Mouse (Mus musculus) midbrain, embryonic 13.5 days (tissue): ENCODE data around the gene Pcgf1. TPM values are rescaled to one million over a fixed set of nuclear protein-coding genes. Genes with fewer than 3 reads are reported as not detected.
A peak's percentile ranks its signal among the peaks of the same experiment; 100 is the strongest.

ENCODE experiments used
- ATAC-seq: fragments of 200-750 bp; cut with Nextera tagmentation; 2 replicates; pipeline ENCODE4 v1.8.0; 2017; ENCODE audit warnings: mild to moderate bottlenecking, moderate TSS enrichment, moderate library complexity
- H3K27ac ChIP-seq: fragments of 300-500 bp; sonication (generic); 2 replicates; pipeline ENCODE4 v1.5.1; 2015; ENCODE audit warnings: inconsistent platforms, mild to moderate bottlenecking, moderate library complexity
- H3K27me3 ChIP-seq: fragments of 300-500 bp; sonication (generic); 2 replicates; pipeline ENCODE4 v1.6.1; 2015; ENCODE audit warnings: mild to moderate bottlenecking, inconsistent platforms
- H3K36me3 ChIP-seq: fragments of 300-500 bp; sonication (generic); 2 replicates; pipeline ENCODE4 v1.6.1; 2015; ENCODE audit warnings: mild to moderate bottlenecking, inconsistent platforms
- H3K4me1 ChIP-seq: fragments of 300-500 bp; sonication (generic); replicated peaks from 2 replicates; pipeline ENCODE4 v1.6.1; 2015; ENCODE audit warnings: inconsistent platforms
- H3K4me2 ChIP-seq: fragments of 300-500 bp; sonication (generic); replicated peaks from 2 replicates; pipeline ENCODE4 v1.6.1; 2015; ENCODE audit warnings: moderate library complexity, mild to moderate bottlenecking, inconsistent platforms
- H3K4me3 ChIP-seq: fragments of 300-500 bp; sonication (generic); replicated peaks from 2 replicates; pipeline ENCODE4 v1.5.1; 2015; ENCODE audit warnings: mild to moderate bottlenecking, inconsistent platforms
- H3K9ac ChIP-seq: fragments of 300-500 bp; sonication (generic); replicated peaks from 2 replicates; pipeline ENCODE4 v1.6.1; 2015; ENCODE audit warnings: mild to moderate bottlenecking, inconsistent platforms
- H3K9me3 ChIP-seq: fragments of 300-500 bp; sonication (generic); 2 replicates; pipeline ENCODE4 v1.6.1; 2016; ENCODE audit warnings: mild to moderate bottlenecking, inconsistent platforms
- whole genome bisulfite sequencing: fragments of 180-500 bp; shearing (Covaris S2); methylation state at CpG from one replicate; pipeline ENCODE4 v1.1.7; 2015; 5-methylcytosine and 5-hydroxymethylcytosine counted together
- polyA plus RNA-seq: library from polyadenylated mRNA; unstranded; fragments of >200 nt; fragmentation: Nextera tagmentation; extraction: Ambion mirVana; gene quantifications from 2 replicates; pipeline ENCODE4 v1.2.1, GENCODE M21; 2015

Pcgf1 gene
- polyA plus RNA-seq, 1 experiment from 2014 or later, result 53.4 TPM

- Histone ChIP-seq H3K4me1 (peaks cover 11% of the 10 kb centered on the region), H3K9me3 (no peaks in the 10 kb centered on the region), H3K9ac (no peak overlapping the region), H3K4me2 (peak overlapping the region; percentile 27), H3K27me3 (peaks cover 94% of the 10 kb centered on the region), H3K4me3 (peak overlapping the region; percentile 16), H3K36me3 (peaks cover under 1% of the 10 kb centered on the region; the same call in 1 of the 2 replicates), H3K27ac (no peak overlapping the region)
- under 1% methylated on average over 47 of the region's 47 CpGs for WGBS
- ATAC-seq, result no peak
Measured at GRCm38 (mm10) chr6:83087205-83087925, 9.7 kb downstream of the Pcgf1 start.

GRCm38 (mm10) chr6:83087926-83088260 lies 10.2 kb downstream of the Pcgf1 start:
- H3K4me3 ChIP-seq, result peak overlapping the region; percentile 16; the same call in 1 of the 2 replicates
- H3K4me2 ChIP-seq, result peak overlapping the region; percentile 27
- peaks cover 94% of the 10 kb centered on the region for H3K27me3 ChIP-seq
- no peaks in the 10 kb centered on the region for H3K36me3 ChIP-seq
- no peaks in the 10 kb centered on the region for H3K9me3 ChIP-seq
- H3K27ac ChIP-seq, result no peak overlapping the region
- WGBS, result 3% methylated on average over 9 of the region's 9 CpGs
- no peak for ATAC-seq
- H3K4me1 ChIP-seq, result peaks cover 11% of the 10 kb centered on the region
- H3K9ac ChIP-seq, result no peak overlapping the region

GRCm38 (mm10) chr6:83092416-83093127 lies 14.9 kb downstream of the Pcgf1 start:
- Histone ChIP-seq H3K4me1 (peaks cover 3% of the 10 kb centered on the region), H3K9me3 (no peaks in the 10 kb centered on the region), H3K4me2 (no peak overlapping the region), H3K36me3 (no peaks in the 10 kb centered on the region), H3K27me3 (peaks cover 50% of the 10 kb centered on the region), H3K27ac (no peak overlapping the region), H3K9ac (no peak overlapping the region), H3K4me3 (no peak overlapping the region)
- 54% methylated on average over 6 of the region's 6 CpGs for WGBS
- ATAC-seq, result no peak

- H3K9ac ChIP-seq, result no peak overlapping the region
- 48% methylated on average over 6 of the region's 6 CpGs for WGBS
- peaks cover 2% of the 10 kb centered on the region; the same call in 1 of the 2 replicates for H3K4me1 ChIP-seq
- H3K27ac ChIP-seq, result no peak overlapping the region
- no peaks in the 10 kb centered on the region for H3K36me3 ChIP-seq
- H3K4me2 ChIP-seq, result no peak overlapping the region
- H3K9me3 ChIP-seq, result no peaks in the 10 kb centered on the region
- peaks cover 29% of the 10 kb centered on the region for H3K27me3 ChIP-seq
- H3K4me3 ChIP-seq, result no peak overlapping the region
- no peak for ATAC-seq
Measured at GRCm38 (mm10) chr6:83095968-83096367, 18.3 kb downstream of the Pcgf1 start.

GRCm38 (mm10) chr6:83098411-83098810 lies 20.7 kb downstream of the Pcgf1 start:
- Histone ChIP-seq H3K9ac (no peak overlapping the region), H3K27ac (no peak overlapping the region), H3K27me3 (peaks cover 17% of the 10 kb centered on the region), H3K4me2 (no peak overlapping the region), H3K36me3 (no peaks in the 10 kb centered on the region), H3K4me1 (peaks cover 18% of the 10 kb centered on the region), H3K4me3 (no peak overlapping the region), H3K9me3 (no peaks in the 10 kb centered on the region)
- no peak for ATAC-seq
- 66% methylated on average over 2 of the region's 2 CpGs for WGBS

- H3K4me3 ChIP-seq, result peak within 1 kb of the TSS; percentile 73
- H3K27me3 ChIP-seq, result peaks cover 16% of the 10 kb centered on the region
- ATAC-seq, result peak; percentile 83
- H3K4me2 ChIP-seq, result peak within 1 kb of the TSS; percentile 94
- H3K36me3 ChIP-seq, result 0 out of 2 replicates have a peak, but pooled peaks cover 9% of the 10 kb centered on the region
- WGBS, result under 1% methylated on average over 25 of the region's 25 CpGs
- peak within 1 kb of the TSS; percentile 81 for H3K9ac ChIP-seq
- H3K9me3 ChIP-seq, result no peaks in the 10 kb centered on the region
- H3K4me1 ChIP-seq, result peaks cover 20% of the 10 kb centered on the region
- peak within 1 kb of the TSS; percentile 87 for H3K27ac ChIP-seq
Measured at GRCm38 (mm10) chr6:83101316-83101687, 23.6 kb downstream of the Pcgf1 start, which contains the start of the genes Ccdc142 and Gm42688. Gene Ccdc142, plus strand, starts transcription at chr6:83101601. Gene Gm42688, plus strand, starts transcription at chr6:83101617.

GRCm38 (mm10) chr6:83101688-83102556 lies 24.3 kb downstream of the Pcgf1 start:
- under 1% methylated on average over 68 of the region's 74 CpGs for WGBS
- Histone ChIP-seq H3K27ac (peak overlapping the region; percentile 87), H3K9me3 (no peaks in the 10 kb centered on the region), H3K4me2 (peak overlapping the region; percentile 94), H3K4me1 (peaks cover 20% of the 10 kb centered on the region), H3K4me3 (peak overlapping the region; percentile 73), H3K9ac (peak overlapping the region; percentile 81), H3K27me3 (peaks cover 16% of the 10 kb centered on the region), H3K36me3 (peaks cover 14% of the 10 kb centered on the region; the same call in 1 of the 2 replicates)
- ATAC-seq, result peak; percentile 80

- WGBS, result 45% methylated on average over 11 of the region's 11 CpGs
- Histone ChIP-seq H3K4me2 (peak overlapping the region; percentile 94), H3K27me3 (peaks cover 13% of the 10 kb centered on the region), H3K9me3 (no peaks in the 10 kb centered on the region), H3K9ac (peak overlapping the region; percentile 81), H3K27ac (no peak overlapping the region), H3K4me1 (peaks cover 29% of the 10 kb centered on the region), H3K4me3 (peak overlapping the region; percentile 73), H3K36me3 (peaks cover 19% of the 10 kb centered on the region)
- no peak for ATAC-seq
Measured at GRCm38 (mm10) chr6:83103130-83103650, 25.5 kb downstream of the Pcgf1 start.

- ATAC-seq, result no peak
- Histone ChIP-seq H3K27ac (no peak overlapping the region), H3K36me3 (peaks cover 19% of the 10 kb centered on the region), H3K4me1 (peaks cover 35% of the 10 kb centered on the region), H3K4me3 (no peak overlapping the region), H3K4me2 (no peak overlapping the region), H3K9ac (no peak overlapping the region), H3K27me3 (peaks cover 9% of the 10 kb centered on the region), H3K9me3 (no peaks in the 10 kb centered on the region)
- WGBS, result 74% methylated on average over 4 of the region's 4 CpGs
Measured at GRCm38 (mm10) chr6:83104158-83104557, 26.5 kb downstream of the Pcgf1 start.

GRCm38 (mm10) chr6:83107566-83108400 lies 30.1 kb downstream of the Pcgf1 start:
- Histone ChIP-seq H3K9me3 (no peaks in the 10 kb centered on the region), H3K27me3 (0 out of 2 replicates have a peak, but pooled peaks cover 4% of the 10 kb centered on the region), H3K4me2 (peak overlapping the region; percentile 82), H3K36me3 (peaks cover 23% of the 10 kb centered on the region), H3K4me3 (peak overlapping the region; percentile 87), H3K27ac (peak overlapping the region; percentile 86; the same call in 1 of the 2 replicates), H3K9ac (peak overlapping the region; percentile 88; the same call in 1 of the 2 replicates), H3K4me1 (peaks cover 36% of the 10 kb centered on the region)
- 30% methylated on average over 13 of the region's 13 CpGs for WGBS
- ATAC-seq, result peak; percentile 22; the same call in 1 of the 2 replicates
